Mouse (Mus musculus): ENCODE measurements around the gene Elk3.

Elk3 gene

GRCm38 (mm10) chr10:93267509-93267908 lies 43.4 kb downstream of the Elk3 start:
- no peak for DNase-seq (ENCODE audit: low spot score)

DNA sequence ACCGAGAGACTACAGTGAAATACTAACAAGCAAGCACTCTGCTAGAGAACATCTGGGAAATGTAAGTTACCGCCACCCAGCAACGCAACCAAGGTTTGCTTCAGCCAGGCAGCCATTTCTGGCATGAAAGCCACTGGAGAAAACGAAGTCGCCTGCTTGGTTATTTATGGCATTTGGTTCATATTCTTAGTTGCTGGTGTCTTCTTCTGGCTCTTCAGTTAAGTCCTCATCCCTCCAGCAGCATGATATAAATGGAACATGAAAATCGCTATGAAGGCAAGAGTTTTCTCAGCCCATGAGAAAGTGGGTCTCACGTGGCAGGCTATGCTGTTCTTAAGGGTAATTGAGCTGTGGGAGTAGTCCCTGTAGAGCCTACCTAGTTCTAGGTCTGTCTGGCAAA lies 44.4 kb downstream of the Elk3 start:
- no peak for DNase-seq (ENCODE audit: low spot score)

DNA sequence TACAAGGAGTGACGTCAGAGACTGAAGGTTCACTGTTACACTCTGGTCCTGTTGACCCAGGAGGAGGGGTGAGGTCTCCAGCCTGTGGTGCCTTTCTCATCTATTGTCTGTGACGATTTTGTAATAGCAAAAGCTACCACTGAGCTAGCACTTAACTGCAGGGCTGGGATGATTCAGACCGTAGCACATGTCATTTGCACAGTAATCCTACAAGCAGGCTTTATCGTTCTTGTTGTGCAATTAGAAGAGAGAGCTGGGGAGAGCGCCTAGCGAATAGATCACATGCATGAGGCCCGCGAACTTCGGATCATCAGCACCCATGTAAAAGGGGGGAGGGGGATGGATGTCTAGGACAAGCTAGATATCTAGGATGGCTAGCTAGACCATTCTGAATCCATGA lies 45.1 kb downstream of the Elk3 start:
- no peak for DNase-seq (ENCODE audit: low spot score)

GRCm38 (mm10) chr10:93264001-93264400 lies 46.9 kb downstream of the Elk3 start:
- DNase-seq (ENCODE audit: low spot score) = no peak

- DNase-seq (ENCODE audit: low spot score) = no peak
Observed at GRCm38 (mm10) chr10:93263431-93263830, 47.5 kb downstream of the Elk3 start.

DNA sequence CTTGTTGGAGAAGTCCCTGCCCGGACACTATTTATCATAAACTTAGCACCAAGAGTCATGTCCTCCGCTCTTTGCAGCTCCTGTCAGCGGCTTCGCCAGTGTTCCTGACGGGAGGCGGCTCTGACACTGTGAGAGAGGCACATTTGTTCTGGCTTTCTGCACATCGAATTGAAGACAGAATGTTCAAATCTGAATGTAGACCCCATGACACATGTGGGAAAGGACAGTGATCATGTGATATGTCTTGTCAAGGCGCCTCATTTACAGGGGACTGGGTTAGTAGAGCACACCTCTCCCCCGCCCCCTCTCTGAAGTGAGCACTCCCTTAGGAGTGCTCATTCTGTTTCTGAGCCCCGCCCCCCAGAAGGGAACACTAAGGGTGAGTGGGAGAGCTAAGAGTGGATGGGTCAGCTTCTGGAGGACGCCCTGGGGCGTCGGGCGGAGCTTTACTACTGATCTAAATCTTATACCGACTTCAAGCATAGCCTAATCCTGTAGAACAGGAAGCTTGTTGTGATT lies 48.9 kb downstream of the Elk3 start:
- DNase-seq (ENCODE audit: low spot score) = no peak

- DNase-seq (ENCODE audit: low spot score) = no peak
Observed at GRCm38 (mm10) chr10:93261132-93261980, 49.6 kb downstream of the Elk3 start.

DNA sequence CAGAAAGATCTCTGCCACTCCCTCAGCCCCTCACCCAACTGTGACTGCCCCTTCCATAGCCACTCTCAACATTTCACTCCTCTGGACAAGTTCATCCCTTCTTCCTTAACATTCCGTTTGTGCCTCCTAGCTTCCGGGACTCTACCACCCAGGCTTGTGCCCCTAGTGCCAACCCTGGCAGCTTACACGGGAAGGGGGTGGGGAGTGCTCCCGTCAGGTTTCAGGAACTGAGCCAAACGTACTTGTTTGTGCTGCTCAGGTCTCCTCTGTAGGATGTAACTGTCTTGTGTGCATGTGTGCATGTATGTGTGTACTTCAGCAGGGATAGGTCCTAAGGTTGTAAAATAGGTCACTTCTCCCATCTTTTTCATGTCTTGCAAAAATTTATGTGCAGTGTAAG lies 51.1 kb downstream of the Elk3 start:
- no peak for DNase-seq (ENCODE audit: low spot score)

- DNase-seq (ENCODE audit: low spot score) = no peak
Observed at GRCm38 (mm10) chr10:93255294-93255693, 55.6 kb downstream of the Elk3 start.

GRCm38 (mm10) chr10:93253156-93253555 lies 57.8 kb downstream of the Elk3 start:
- no peak for DNase-seq (ENCODE audit: low spot score)

GRCm38 (mm10) chr10:93252661-93253060 lies 58.3 kb downstream of the Elk3 start:
- DNase-seq (ENCODE audit: low spot score) = no peak

DNA sequence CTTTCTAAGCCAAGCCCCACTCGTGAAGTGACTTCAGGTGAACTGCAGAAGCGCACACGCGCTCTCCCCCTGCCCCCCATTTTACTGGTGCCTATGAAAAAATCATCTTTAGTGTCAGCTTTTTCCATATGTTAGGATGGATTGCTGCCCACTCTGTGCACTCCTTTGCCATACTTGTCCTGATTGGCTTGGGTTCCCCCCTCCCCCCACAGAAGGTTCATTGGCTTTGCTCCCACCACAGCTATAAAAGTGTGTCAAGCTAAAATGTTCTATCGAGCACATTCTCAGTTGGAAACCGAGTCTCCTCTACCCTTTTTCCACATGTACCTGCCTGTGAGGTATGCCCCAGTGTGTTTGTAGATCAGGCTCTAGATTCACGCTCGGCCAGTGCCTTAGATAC lies 59.5 kb downstream of the Elk3 start:
- peak; percentile 32 for DNase-seq (ENCODE audit: low spot score)

DNA sequence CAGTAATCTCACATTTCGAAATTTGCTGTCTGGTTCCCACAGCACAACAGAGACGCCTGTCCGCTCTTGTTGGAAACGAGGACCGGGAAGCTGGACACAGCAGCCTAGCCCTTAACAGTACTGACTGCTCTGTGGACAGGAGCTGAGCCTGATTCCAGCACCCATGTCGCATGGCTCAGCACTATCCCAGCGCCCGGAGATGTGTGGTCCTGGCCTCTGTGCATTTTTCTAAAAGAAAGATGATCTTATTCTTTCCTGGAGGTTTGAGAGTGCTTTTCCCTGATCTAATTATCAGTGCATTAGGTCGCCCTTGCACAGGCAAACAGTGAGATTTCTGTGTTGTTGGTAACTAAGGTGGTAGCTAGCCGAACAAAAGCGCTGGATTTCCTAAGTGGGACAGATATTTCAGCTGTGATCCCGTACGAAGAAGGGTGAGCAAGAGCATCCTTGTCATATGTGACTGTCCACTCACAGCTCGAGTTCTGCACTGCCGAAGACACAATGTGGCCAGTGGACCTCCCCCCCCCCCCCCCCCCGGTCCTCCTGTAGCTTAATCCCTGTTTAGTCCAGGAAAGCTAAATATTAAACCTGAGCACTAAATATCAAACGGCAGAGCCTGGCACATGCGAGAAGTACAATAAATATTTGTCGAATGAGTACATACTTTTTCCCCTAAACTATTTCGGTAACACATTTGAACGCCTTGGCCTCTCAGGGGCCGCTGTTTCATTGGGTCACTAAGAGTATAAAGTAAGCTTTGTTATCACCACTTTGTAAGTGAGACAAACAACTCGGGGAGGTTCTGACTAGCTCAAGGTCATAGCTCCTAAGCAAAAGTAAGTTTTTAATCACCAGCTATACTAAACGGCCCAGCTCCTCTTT lies 60.3 kb downstream of the Elk3 start:
- DNase-seq (ENCODE audit: low spot score) = peak; percentile 33

- peak; percentile 39 for DNase-seq (ENCODE audit: low spot score)
Observed at GRCm38 (mm10) chr10:93249901-93250300, 61.0 kb downstream of the Elk3 start.

DNA sequence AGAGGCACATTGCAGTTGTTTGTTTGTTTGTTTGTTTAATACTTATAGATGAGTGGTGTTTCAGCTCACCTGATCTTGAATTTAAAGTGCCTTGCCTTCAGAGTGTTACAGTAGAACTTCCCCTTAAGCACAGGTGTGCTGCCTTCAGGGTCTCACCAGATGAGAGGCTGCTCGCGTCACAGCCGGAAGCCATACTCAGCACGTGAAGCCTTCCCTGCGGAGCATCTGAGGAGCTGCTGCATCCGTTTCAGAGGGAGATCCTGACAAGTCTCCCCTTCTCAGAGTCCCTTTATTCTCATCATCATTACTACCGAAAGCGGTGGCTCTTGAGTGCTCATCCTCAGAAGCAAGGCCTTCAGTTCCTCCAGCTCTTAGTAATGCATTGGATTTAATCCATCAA lies 62.5 kb downstream of the Elk3 start:
- DNase-seq (ENCODE audit: low spot score) = no peak

GRCm38 (mm10) chr10:93247902-93248301 lies 63.0 kb downstream of the Elk3 start:
- no peak for DNase-seq (ENCODE audit: low spot score)

DNA sequence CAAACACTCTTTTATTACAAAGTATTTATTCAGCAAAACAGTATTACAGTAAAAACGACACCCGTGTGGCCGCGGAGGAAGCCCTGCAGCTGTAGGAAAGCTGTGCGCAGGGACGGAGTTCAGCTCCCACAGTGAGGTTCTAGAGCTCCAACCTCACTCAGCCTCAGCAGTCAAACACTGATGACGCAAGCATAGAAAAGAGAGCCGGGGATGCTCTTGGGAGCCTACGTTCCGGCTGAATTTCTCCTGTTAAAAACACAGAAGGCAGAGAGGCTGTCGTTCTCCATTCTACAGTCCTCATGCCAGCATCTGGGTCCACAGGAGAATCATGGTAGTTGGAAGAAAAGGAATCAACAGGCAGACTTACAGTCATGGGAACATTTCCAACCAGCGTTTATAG lies 63.5 kb downstream of the Elk3 start:
- no peak for DNase-seq (ENCODE audit: low spot score)

GRCm38 (mm10) chr10:93246185-93246920 lies 64.6 kb downstream of the Elk3 start:
- DNase-seq (ENCODE audit: low spot score) = no peak

DNA sequence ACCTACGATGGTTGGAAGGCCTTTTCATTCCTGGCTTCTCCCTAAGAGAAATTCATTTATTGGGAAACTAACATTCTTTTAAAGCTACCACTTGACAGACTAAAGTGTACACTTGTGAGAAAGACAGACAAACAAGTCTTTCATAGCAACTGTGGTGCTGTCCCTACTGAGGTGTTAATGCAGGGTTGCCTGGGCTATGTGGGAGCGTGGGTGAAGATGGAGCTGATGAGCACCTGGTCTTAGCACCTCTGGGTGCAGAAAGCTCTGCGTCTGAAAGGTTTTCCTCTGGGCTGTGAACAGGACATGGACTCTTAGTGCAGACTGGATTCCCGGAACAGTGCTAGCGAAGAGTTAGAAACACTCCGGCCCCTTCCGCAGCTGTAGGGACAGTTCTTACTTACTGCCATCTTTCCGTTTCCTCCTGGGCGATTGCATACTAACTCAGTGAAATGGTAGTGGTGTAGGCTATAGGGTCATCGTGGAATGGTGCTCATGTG lies 66.7 kb downstream of the Elk3 start:
- no peak for DNase-seq (ENCODE audit: low spot score)

- DNase-seq (ENCODE audit: low spot score) = no peak
Observed at GRCm38 (mm10) chr10:93242861-93243260, 68.1 kb downstream of the Elk3 start.

- DNase-seq (ENCODE audit: low spot score) = no peak
Observed at GRCm38 (mm10) chr10:93242208-93242607, 68.7 kb downstream of the Elk3 start.

GRCm38 (mm10) chr10:93239201-93239806 lies 71.6 kb downstream of the Elk3 start:
- no peak for DNase-seq (ENCODE audit: low spot score)

Measured in testis, postnatal 10 days (tissue).